Mouse (Mus musculus) left cerebral cortex, adult 2 months (tissue): Measurements from ENCODE around the gene Trnt1. TPM values are rescaled to one million over a fixed set of nuclear protein-coding genes. Genes with fewer than 3 reads are reported as not detected.

Experiments used
- DNase-seq, 2 experiments: peaks; one replicate each; pipeline ENCODE4 v3.0.0; 2021 to 2022; ENCODE audit warnings: low spot score in 2 of 2, mixed read lengths in 1 of 2; ENCODE audit errors: extremely low spot score in 1 of 2
- H3K27ac ChIP-seq: fragments of 200-600 bp; 2 replicates; pipeline ENCODE4 v1.8.1; 2022
- H3K4me3 ChIP-seq: fragments of 200-600 bp; 2 replicates; pipeline ENCODE4 v1.8.1; 2022
- CTCF ChIP-seq: fragments of 200-600 bp; IDR thresholded peaks from 2 replicates; pipeline ENCODE4 v1.8.1; 2022; ENCODE audit warnings: antibody characterized with exemption, mild to moderate bottlenecking, moderate library complexity
- intact Hi-C: fragments of 180-260 bp; cut with DNase I; formaldehyde crosslinking; loops from one replicate; pipeline ENCODE4 v1.15.1; 2025
- long read RNA-seq, 2 experiments: library from polyadenylated mRNA; stranded (forward); transcript quantifications; one replicate each; pipeline ENCODE4 v2.0.0; 2021; ENCODE audit warnings: borderline mapping rate in 2 of 2
- total RNA-seq, 2 experiments: library from RNA; stranded (reverse); gene quantifications; 2 replicates each; pipeline ENCODE4 v1.2.3; 2021

Gene Trnt1
- total RNA-seq = 10 to 100 TPM; 45.6 to 58.3 TPM
- long read RNA-seq, experiment 1, transcript Trnt1-201 (9 exons, 2,283 nt) = major isoform, 20 of 52 reads
- long read RNA-seq, experiment 1, transcript Trnt1-203 (9 exons, 1,398 nt) = minor isoform, 14 of 52 reads
- long read RNA-seq, experiment 1, partial matches to known transcripts = 14 of 52 reads
- long read RNA-seq, experiment 1, other reads (novel, unspliced or antisense) = 4 of 52 reads
- long read RNA-seq, experiment 2, transcript Trnt1-201 (9 exons, 2,283 nt) = major isoform, 15 of 36 reads
- long read RNA-seq, experiment 2, partial matches to known transcripts = 10 of 36 reads
- long read RNA-seq, experiment 2, other reads (novel, unspliced or antisense) = 9 of 36 reads

DNA sequence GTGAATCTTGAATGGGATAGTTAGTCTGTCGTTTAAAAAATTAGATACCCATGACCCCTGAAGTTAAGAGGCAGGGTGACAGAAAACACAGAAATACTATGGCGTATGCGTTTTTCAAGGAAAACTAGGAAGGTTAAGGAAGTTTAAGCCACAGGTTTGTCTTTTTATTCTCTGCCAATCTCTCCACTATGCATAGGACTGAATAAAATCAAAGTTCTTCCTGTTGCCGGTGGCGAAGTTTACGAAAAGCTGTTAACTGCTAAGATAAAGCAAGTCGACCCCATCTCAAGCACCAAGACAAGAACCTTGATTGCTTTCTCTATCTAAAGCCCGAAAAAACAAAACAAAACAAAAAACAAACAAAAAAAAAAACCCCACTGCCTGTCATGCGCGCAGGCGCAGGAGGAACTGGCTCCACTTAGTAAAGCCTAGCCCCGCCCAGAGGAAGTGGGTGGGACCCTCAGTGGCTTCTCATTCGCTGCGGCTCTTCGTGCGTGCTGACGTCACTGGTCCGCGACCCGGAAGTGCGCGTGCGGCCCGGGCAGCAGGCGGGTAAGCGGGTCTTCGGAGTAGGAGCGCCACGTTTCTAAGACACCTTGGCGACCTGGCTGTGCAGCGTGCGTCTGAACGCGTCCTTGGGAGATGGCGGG lies at the start of gene Trnt1:
Gene Trnt1 (plus strand): TSS at position 481 of the 650 bp plus-strand sequence.
- Histone ChIP-seq H3K27ac (peak within 1 kb of the TSS; percentile 56), H3K4me3 (peak within 1 kb of the TSS; percentile 97)
- intact Hi-C loops = loop anchor here (2.0 kb wide), 1 partner anchor 30 kb away; no protein-coding TSS in a partner anchor
- DNase-seq = peak; percentile 96 to 97
- TF ChIP-seq CTCF = no peak

DNA sequence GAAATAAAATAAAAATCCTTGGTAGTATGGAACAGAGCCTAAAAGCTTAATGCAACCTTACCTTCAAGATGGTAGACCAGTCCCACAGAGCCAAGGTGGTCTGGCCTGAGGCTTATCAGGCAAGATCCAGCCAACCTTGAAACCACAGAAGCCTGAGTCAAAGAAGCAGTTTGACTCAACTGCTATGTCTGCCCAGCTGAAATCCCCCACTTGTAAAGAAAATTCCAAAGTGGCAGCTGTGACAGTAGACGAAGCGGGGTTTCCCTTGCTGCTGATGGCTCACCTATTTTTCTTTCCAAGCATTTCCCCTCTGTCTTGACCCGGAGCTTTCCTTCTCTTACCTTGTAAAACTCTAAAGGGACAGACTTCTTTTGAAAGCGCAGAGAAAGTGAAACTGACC lies 43.3 kb upstream of the Trnt1 start:
- TF ChIP-seq CTCF = no peak
- intact Hi-C loops = no loop called here
- no peak overlapping the region for H3K4me3 ChIP-seq
- no peak for DNase-seq
- H3K27ac ChIP-seq = no peak overlapping the region

DNA sequence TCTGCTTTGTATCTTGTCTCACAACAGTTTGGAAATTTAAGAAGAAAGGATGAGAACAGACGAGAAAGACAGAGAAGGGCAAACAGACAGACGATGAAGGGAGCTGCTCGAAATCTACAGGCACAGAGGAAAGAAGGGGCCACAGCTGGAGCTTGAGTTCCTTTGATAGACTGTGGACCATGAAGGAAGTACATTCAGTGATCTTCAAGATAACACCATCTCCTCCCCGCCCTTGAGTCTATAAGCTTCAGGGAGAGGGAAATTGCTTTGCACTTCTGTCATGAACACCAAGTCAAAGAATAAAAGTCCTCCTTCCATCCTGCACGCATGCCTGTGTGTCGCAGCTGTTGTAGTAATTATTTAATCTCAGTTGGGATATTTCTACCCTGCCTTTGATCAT lies 42.8 kb upstream of the Trnt1 start:
- no peak overlapping the region for H3K27ac ChIP-seq
- H3K4me3 ChIP-seq = no peak overlapping the region
- intact Hi-C loops = no loop called here
- no peak for TF ChIP-seq CTCF
- DNase-seq = no peak

DNA sequence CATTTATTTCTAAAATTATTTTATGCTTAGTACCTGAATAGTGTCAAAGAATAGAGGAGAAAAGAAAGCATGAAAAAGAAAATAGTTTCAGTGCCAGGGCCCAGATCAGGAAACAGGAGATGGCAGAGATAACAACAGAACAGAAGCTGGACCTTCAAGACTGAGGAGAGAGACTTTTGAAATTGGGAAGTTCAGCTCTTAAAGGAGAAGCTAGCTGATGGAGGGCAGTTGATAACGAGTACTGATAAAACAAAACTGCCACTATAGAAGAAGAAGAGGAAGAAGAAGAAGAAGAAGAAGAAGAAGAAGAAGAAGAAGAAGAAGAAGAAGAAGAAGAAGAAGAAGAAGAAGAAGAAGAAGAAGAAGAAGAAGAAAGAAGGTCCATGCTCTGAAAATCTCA lies 41.2 kb upstream of the Trnt1 start:
- no peak for DNase-seq
- intact Hi-C loops = no loop called here
- TF ChIP-seq CTCF = no peak
- Histone ChIP-seq H3K27ac (no peak overlapping the region), H3K4me3 (no peak overlapping the region)

DNA sequence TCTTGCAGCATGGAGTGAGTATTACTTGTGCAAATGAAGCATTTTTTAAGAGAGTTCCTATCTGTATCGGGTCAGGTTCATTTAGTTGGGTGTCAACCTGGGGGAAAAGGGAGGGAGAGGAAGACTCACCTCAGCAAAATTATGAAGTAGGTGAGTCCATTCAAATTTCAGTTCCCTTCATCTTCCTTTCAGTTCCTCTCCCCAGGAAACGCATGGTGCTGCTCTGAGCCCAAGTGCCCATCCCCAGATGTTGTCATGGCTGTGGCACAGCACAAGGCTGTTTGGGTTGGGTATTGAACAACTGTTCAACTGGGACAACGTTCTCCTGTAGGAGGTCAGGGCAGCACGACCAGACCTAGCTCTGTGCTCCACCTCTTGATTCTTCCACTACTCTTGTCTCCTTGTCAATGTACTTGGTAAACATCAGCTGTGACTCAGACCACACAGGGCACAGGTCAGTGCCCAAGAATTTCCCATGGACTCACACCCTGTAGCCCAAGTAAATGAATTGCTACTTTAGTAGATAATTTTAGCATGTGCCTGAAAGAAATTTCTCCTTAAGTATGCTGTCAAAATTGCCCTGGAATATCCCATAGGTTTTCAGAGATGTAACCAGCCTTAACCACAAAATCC lies 39.1 kb upstream of the Trnt1 start:
- no peak overlapping the region for H3K27ac ChIP-seq
- no peak overlapping the region for H3K4me3 ChIP-seq
- DNase-seq = no peak
- intact Hi-C loops = no loop called here
- TF ChIP-seq CTCF = no peak

DNA sequence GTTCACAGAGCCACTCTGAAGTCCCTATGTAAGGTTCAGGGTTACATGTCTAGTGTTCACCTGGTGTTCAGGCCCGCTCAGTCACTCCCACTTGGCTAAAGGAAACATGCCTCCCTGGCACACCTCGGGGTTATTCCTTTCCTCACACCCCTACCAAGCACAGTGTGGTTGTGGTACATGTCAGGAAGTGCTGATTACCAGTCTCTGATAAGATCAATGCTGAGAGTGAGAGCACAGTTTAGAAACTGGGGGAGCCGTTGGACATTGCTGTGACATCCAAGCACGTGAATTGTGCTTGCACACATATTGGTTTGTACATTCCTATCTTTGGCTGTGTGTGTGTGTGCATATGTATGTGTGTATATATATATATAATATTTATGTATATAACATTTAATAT lies 36.4 kb upstream of the Trnt1 start:
- TF ChIP-seq CTCF = no peak
- no peak for DNase-seq
- intact Hi-C loops = no loop called here
- no peak overlapping the region for H3K27ac ChIP-seq
- H3K4me3 ChIP-seq = no peak overlapping the region

DNA sequence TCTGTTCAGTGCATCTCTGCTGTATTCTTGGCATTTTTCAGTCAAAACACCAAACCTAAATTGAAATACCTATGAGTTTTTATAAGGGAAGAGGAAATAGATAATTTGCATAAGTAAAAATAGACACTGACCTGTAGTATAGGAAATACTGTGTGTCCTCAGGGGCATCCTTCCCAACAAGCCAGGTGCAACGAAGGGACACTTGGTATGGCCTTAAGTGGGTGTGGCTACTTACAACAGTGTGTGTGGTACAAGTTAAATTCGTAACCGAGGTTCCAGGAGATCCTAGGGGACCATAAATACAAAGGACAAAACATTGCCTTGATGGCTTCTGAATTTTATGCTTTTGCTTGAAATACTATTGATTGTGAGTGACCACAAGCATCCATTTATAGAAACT lies 30.7 kb upstream of the Trnt1 start:
- no peak for DNase-seq
- no peak for TF ChIP-seq CTCF
- Histone ChIP-seq H3K27ac (no peak overlapping the region), H3K4me3 (no peak overlapping the region)
- intact Hi-C loops = no loop called here

DNA sequence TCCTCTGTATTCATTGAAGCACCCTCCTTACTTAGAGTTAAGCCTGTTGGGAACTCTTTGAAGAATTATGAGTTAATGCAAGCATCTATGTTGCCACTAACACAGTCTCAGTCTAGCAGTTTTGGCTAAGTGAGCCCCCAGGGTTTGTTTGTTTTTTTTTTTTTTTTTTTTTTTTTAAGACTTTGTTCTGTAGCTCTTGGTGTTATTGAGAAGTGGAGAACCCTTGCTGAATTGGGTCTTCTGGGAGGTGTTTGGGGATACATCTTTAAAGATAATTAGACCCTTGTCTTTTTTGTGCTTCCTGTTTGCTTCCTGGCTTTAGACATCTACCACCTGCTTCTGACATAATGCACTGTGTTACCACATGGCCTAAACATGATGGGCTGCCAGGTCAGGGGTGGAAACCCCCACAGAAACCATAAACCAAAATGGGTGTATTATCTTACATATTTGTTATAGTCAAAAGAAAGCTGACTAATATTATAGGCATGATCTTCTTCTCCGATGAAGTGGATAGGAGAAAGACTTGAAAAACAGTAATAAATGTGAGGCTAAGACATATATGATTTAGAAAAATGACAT lies 28.6 kb upstream of the Trnt1 start:
- intact Hi-C loops = no loop called here
- Histone ChIP-seq H3K27ac (no peak overlapping the region), H3K4me3 (no peak overlapping the region)
- TF ChIP-seq CTCF = no peak
- DNase-seq = no peak

DNA sequence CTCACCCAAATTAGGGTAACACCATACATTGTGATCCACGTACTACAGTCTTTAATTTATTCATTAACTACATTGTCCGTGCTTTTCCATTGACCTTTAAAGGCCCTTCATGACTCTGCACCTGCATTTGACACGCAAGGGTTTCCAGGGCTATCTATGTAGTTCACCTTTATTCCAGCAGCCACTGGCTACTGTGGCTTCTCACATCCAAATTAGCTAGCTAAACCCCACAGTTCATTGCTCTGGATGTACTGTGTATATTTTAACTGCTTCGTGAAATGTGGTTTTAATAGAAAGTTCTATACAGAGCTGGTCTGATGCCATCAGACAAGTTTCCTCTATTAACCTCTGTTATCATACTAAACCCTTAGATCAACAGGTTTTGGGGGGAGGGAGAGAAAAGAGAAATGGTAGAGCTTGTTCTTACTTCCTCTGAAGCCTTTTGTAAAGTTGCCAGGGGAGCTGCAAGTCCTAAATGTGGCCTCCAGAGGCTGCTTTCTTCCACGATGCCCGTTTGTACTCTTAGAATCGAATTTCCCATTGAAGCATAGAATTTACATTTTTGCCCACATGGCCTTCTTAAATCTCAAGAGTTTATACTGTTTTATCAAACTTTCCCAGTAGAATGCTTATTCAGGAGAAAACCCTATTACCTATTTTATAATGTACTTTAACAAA lies 25.2 kb upstream of the Trnt1 start:
- Histone ChIP-seq H3K27ac (no peak overlapping the region), H3K4me3 (no peak overlapping the region)
- intact Hi-C loops = no loop called here
- DNase-seq = no peak
- no peak for TF ChIP-seq CTCF

DNA sequence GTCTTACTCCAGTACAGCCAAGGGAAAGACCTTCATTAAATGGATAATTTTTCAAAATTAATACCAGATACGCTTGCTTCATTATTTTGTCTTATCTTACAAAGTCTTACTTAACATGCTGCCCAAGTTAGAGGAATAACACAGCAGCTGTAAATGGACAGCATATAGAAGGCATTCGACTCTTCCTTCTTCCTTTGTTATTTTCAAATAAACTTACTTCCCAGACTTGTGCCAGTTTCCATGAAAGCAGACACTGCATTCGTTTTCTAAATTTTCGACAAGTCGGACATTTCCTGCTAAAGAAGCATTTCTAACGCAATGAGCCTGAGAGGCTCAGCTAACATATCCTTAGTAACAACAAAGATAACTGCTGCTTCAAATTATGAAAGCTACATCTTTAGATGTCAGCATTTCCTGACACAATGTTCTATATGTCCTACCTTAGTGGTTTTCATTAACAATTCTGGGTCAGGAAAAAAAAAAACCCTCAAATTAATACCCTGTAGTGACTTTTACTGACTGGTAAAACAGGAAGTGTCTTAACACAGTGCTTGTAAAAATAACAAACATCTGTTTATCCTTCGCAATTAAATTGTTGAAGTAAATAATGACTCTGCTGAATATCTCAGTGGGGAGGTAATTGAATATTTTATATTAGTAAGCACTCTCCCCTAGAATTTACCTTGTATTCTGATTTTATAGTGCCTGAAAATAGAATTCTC lies 23.1 kb upstream of the Trnt1 start:
- DNase-seq = no peak
- intact Hi-C loops = no loop called here
- Histone ChIP-seq H3K27ac (no peak overlapping the region), H3K4me3 (no peak overlapping the region)
- TF ChIP-seq CTCF = no peak

DNA sequence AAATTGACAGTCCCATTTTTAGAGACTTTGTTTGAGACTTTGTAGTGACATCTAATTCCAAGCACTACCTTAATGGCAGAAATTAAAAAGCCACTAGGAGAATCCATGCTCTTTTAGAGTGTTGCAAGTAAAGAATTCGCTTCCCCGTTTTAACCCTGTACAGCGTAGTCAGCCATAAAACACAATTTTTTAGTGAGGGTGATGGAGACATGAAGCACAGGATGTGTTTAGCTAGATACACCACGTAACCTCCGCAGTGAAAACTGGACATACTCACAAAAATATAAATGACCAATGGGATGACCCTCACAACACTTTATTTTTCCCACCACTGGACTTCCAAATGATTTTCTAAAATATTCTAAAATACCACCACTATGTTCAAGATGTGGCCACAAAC lies 21.7 kb upstream of the Trnt1 start:
- Histone ChIP-seq H3K4me3 (no peak overlapping the region), H3K27ac (no peak overlapping the region)
- TF ChIP-seq CTCF = no peak
- intact Hi-C loops = no loop called here
- DNase-seq = no peak
